Mouse (Mus musculus) myocyte (in vitro differentiated cells): Measurements from ENCODE around the gene Sobp. TPM values are rescaled to one million over a fixed set of nuclear protein-coding genes. Genes with fewer than 3 reads are reported as not detected.

Experiments used
- H3K27me3 ChIP-seq: one replicate; pipeline ENCODE4 v1.6.1; 2011; ENCODE audit not compliant: control insufficient read depth, insufficient read depth, insufficient read length
- H3K36me3 ChIP-seq: one replicate; pipeline ENCODE4 v1.6.1; 2011; ENCODE audit not compliant: control insufficient read depth, insufficient read depth
- H3K4me2 ChIP-seq: one replicate; pipeline ENCODE4 v1.6.1; 2011; ENCODE audit warnings: low read depth, control low read depth
- H3K4me3 ChIP-seq: one replicate; pipeline ENCODE4 v1.5.1; 2011; ENCODE audit warnings: mild to moderate bottlenecking, control low read depth, moderate library complexity
- H3K79me2 ChIP-seq: one replicate; pipeline ENCODE4 v1.6.1; 2011; ENCODE audit not compliant: control insufficient read depth, insufficient read depth
- H3ac ChIP-seq: one replicate; pipeline ENCODE4 v1.6.1; 2011; ENCODE audit not compliant: control insufficient read depth, insufficient read length
- CEBPB ChIP-seq: IDR thresholded peaks from 2 replicates; pipeline ENCODE4 v1.6.1; 2011; ENCODE audit warnings: mild to moderate bottlenecking, moderate library complexity; ENCODE audit not compliant: poor library complexity, insufficient read depth, severe bottlenecking
- E2F4 ChIP-seq: IDR thresholded peaks from one replicate; pipeline ENCODE4 v1.6.1; 2011; ENCODE audit warnings: mild to moderate bottlenecking, control low read depth, moderate library complexity; ENCODE audit not compliant: insufficient read depth
- MAX ChIP-seq: IDR thresholded peaks from one replicate; pipeline ENCODE4 v1.6.1; 2011; ENCODE audit warnings: low read depth, mild to moderate bottlenecking, control low read depth
- MYOD1 ChIP-seq, 3 experiments: IDR thresholded peaks; one replicate each; pipeline ENCODE4 v1.6.1; 2011; ENCODE audit warnings: control low read depth in 2 of 3, low read depth in 2 of 3, mild to moderate bottlenecking in 2 of 3, moderate library complexity in 1 of 3; ENCODE audit not compliant: insufficient read length in 2 of 3, control insufficient read depth in 1 of 3
- MYOG ChIP-seq, 3 experiments: IDR thresholded peaks; one replicate each; pipeline ENCODE4 v1.6.1; 2011; ENCODE audit warnings: control low read depth in 2 of 3, low read depth in 2 of 3, mild to moderate bottlenecking in 2 of 3; ENCODE audit not compliant: insufficient read length in 2 of 3, control insufficient read depth in 1 of 3, insufficient read depth in 1 of 3
- POLR2A ChIP-seq: IDR thresholded peaks from one replicate; pipeline ENCODE4 v1.6.1; 2011; ENCODE audit warnings: low read depth, mild to moderate bottlenecking, control low read depth, moderate library complexity; ENCODE audit not compliant: insufficient read length
- POLR2AphosphoS2 ChIP-seq: IDR thresholded peaks from one replicate; pipeline ENCODE4 v1.6.1; 2011; ENCODE audit warnings: low read depth, control low read depth; ENCODE audit not compliant: insufficient read length
- REST ChIP-seq: IDR thresholded peaks from one replicate; pipeline ENCODE4 v1.6.1; 2011; ENCODE audit warnings: mild to moderate bottlenecking, control low read depth, moderate library complexity; ENCODE audit not compliant: insufficient read depth, insufficient read length
- SRF ChIP-seq: IDR thresholded peaks from one replicate; pipeline ENCODE4 v1.6.1; 2011; ENCODE audit warnings: low read depth; ENCODE audit not compliant: control insufficient read depth, insufficient read length
- TCF12 ChIP-seq: IDR thresholded peaks from one replicate; pipeline ENCODE4 v1.6.1; 2011; ENCODE audit warnings: mild to moderate bottlenecking, control low read depth; ENCODE audit not compliant: poor library complexity, insufficient read depth, severe bottlenecking
- TCF3 ChIP-seq: IDR thresholded peaks from one replicate; pipeline ENCODE4 v1.6.1; 2011; ENCODE audit warnings: low read depth, control low read depth; ENCODE audit not compliant: insufficient read length
- USF1 ChIP-seq: IDR thresholded peaks from one replicate; pipeline ENCODE4 v1.6.1; 2011; ENCODE audit warnings: low read depth, mild to moderate bottlenecking, control low read depth, moderate library complexity
- polyA plus RNA-seq: library from polyadenylated mRNA; unstranded; fragments of >200 nt; fragmentation: generic; extraction: Trizol; gene quantifications from one replicate; pipeline ENCODE4 v1.2.1, GENCODE M21; 2012; ENCODE audit warnings: missing spikeins

The Sobp gene
- polyA plus RNA-seq, 1 experiment: 3.2 TPM

- TF ChIP-seq MYOD1 (IDR thresholded peaks at IDR 0.05; ENCODE audit: control insufficient read depth in 1 of 3, insufficient read length in 2 of 3, low read depth in 2 of 3) (no peak), REST (no peak), TCF12 (no peak), MYOG (IDR thresholded peaks at IDR 0.05; ENCODE audit: control insufficient read depth in 1 of 3, insufficient read depth in 1 of 3, insufficient read length in 2 of 3, low read depth in 2 of 3) (no peak), E2F4 (no peak), POLR2AphosphoS2 (no peak)
- H3K36me3 ChIP-seq: no peaks in the 10 kb centered on the region
- no peak overlapping the region for H3K4me3 ChIP-seq
- H3ac ChIP-seq: no peak overlapping the region
- H3K79me2 ChIP-seq: no peaks in the 10 kb centered on the region
- H3K4me2 ChIP-seq: no peak overlapping the region
- no peaks in the 10 kb centered on the region for H3K27me3 ChIP-seq
These were observed 130.8 kb downstream of the Sobp start for GRCm38 (mm10) chr10:43043351-43044209.

- Histone ChIP-seq H3K4me2 (no peak overlapping the region), H3K4me3 (no peak overlapping the region)
- TF ChIP-seq MAX: no peak
- TF ChIP-seq TCF12: no peak
- TF ChIP-seq POLR2A: no peak
- no peak for TF ChIP-seq SRF
- no peak for TF ChIP-seq CEBPB
- no peak for TF ChIP-seq TCF3
- no peak for TF ChIP-seq MYOG (IDR thresholded peaks at IDR 0.05; ENCODE audit: control insufficient read depth in 1 of 3, insufficient read depth in 1 of 3, insufficient read length in 2 of 3, low read depth in 2 of 3)
- no peak for TF ChIP-seq POLR2AphosphoS2
- TF ChIP-seq MYOD1 (IDR thresholded peaks at IDR 0.05; ENCODE audit: control insufficient read depth in 1 of 3, insufficient read length in 2 of 3, low read depth in 2 of 3): no peak
These were observed 131.6 kb downstream of the Sobp start for GRCm38 (mm10) chr10:43042591-43043327.

GRCm38 (mm10) chr10:43041794-43042193 lies 132.5 kb downstream of the Sobp start:
- Histone ChIP-seq H3K4me2 (no peak overlapping the region), H3K27me3 (no peaks in the 10 kb centered on the region), H3K79me2 (no peaks in the 10 kb centered on the region), H3K36me3 (no peaks in the 10 kb centered on the region), H3ac (no peak overlapping the region), H3K4me3 (no peak overlapping the region)
- no peak for TF ChIP-seq POLR2AphosphoS2
- TF ChIP-seq REST: no peak
- no peak for TF ChIP-seq TCF12
- TF ChIP-seq USF1: no peak
- TF ChIP-seq E2F4: no peak
- no peak for TF ChIP-seq CEBPB
- no peak for TF ChIP-seq MYOG (IDR thresholded peaks at IDR 0.05; ENCODE audit: control insufficient read depth in 1 of 3, insufficient read depth in 1 of 3, insufficient read length in 2 of 3, low read depth in 2 of 3)
- TF ChIP-seq MYOD1 (IDR thresholded peaks at IDR 0.05; ENCODE audit: control insufficient read depth in 1 of 3, insufficient read length in 2 of 3, low read depth in 2 of 3): no peak
- no peak for TF ChIP-seq TCF3
- no peak for TF ChIP-seq MAX
- TF ChIP-seq POLR2A: no peak
- TF ChIP-seq SRF: no peak

More at GRCm38 (mm10) chr10:43042591-43043327, 131.6 kb downstream of the Sobp start:
- H3ac ChIP-seq: no peak overlapping the region
- H3K36me3 ChIP-seq: no peaks in the 10 kb centered on the region
- no peaks in the 10 kb centered on the region for H3K79me2 ChIP-seq
- H3K27me3 ChIP-seq: no peaks in the 10 kb centered on the region

GRCm38 (mm10) chr10:43037455-43037793 lies 136.9 kb downstream of the Sobp start:
- Histone ChIP-seq H3K4me3 (no peak overlapping the region), H3K36me3 (no peaks in the 10 kb centered on the region), H3K79me2 (no peaks in the 10 kb centered on the region), H3ac (no peak overlapping the region), H3K4me2 (no peak overlapping the region), H3K27me3 (no peaks in the 10 kb centered on the region)
- TF ChIP-seq TCF12: no peak
- TF ChIP-seq POLR2AphosphoS2: no peak
- TF ChIP-seq MAX: no peak
